Mouse (Mus musculus): Measurements from ENCODE around the gene Ldb1. TPM values are rescaled to one million over a fixed set of nuclear protein-coding genes. Genes with fewer than 3 reads are reported as not detected.
A peak's percentile ranks its signal among the peaks of the same experiment; 100 is the strongest.

The Ldb1 gene
- polyA plus RNA-seq (2015; fragmentation: Nextera tagmentation; extraction: Ambion mirVana), result 20.2 and 23.1 TPM in 2 replicates

GRCm38 (mm10) chr19:46044993-46045695, at the start of gene Ldb1:
Gene Ldb1 (minus strand): TSS chr19:46045214.
- Histone ChIP-seq H3K4me1 (ENCODE audit: control insufficient read depth, low read depth, low read length) (peaks cover 59% of the 10 kb centered on the region), H3K9ac (ENCODE audit: low read depth, low read length) (peak within 1 kb of the TSS; percentile 88), H3K27ac (ENCODE audit: low read length) (peak within 1 kb of the TSS; percentile 85), H3K9me3 (replicated peaks; ENCODE audit: control insufficient read depth, low read length) (no peaks in the 10 kb centered on the region), H3K36me3 (ENCODE audit: control insufficient read depth, insufficient read depth) (no peaks in the 10 kb centered on the region), H3K27me3 (ENCODE audit: control insufficient read depth, insufficient read depth, low read depth, low read length) (peaks cover 4% of the 10 kb centered on the region; the same call in 1 of the 2 replicates), H3K4me3 (ENCODE audit: low read depth, low read length) (peak within 1 kb of the TSS; percentile 84), H3K4me2 (ENCODE audit: low read depth, low read length) (peak within 1 kb of the TSS; percentile 96)
- peak; percentile 74 for ATAC-seq (ENCODE audit: low read depth)
- WGBS (ENCODE audit: insufficient replicate concordance), result under 1% methylated on average over 65 of the region's 84 CpGs

DNA sequence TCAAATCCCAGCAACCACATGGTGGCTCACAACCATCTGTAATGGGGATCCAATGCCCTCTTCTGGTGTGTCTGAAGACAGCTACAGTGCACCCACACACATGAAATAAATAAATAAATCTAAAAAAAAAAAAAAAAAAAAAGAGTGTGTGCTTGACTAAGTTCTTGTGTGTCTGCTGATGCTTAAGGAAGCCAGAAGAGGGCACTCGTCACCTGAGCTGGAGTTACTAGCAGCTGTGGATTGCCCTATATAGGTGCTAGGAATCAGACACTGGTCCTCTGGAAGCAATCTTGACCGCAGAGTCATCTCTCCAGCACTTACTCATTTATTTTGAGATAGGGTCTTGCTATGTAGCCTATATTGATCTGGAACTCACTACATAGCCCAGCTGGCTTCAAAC, 49.1 kb upstream of the Ldb1 start:
- WGBS (ENCODE audit: insufficient replicate concordance), result 71% methylated on average over 2 of the region's 2 CpGs
- no peak for ATAC-seq (ENCODE audit: low read depth)
- Histone ChIP-seq H3K9ac (ENCODE audit: low read depth, low read length) (no peak overlapping the region), H3K4me2 (ENCODE audit: low read depth, low read length) (no peak overlapping the region), H3K4me1 (ENCODE audit: control insufficient read depth, low read depth, low read length) (no peaks in the 10 kb centered on the region), H3K9me3 (replicated peaks; ENCODE audit: control insufficient read depth, low read length) (no peaks in the 10 kb centered on the region), H3K27me3 (ENCODE audit: control insufficient read depth, insufficient read depth, low read depth, low read length) (no peaks in the 10 kb centered on the region), H3K36me3 (ENCODE audit: control insufficient read depth, insufficient read depth) (no peaks in the 10 kb centered on the region), H3K27ac (ENCODE audit: low read length) (no peak overlapping the region), H3K4me3 (ENCODE audit: low read depth, low read length) (no peak overlapping the region)

GRCm38 (mm10) chr19:46091641-46092040, 46.6 kb upstream of the Ldb1 start:
- Histone ChIP-seq H3K27ac (ENCODE audit: low read length) (no peak overlapping the region), H3K4me2 (ENCODE audit: low read depth, low read length) (no peak overlapping the region), H3K9me3 (replicated peaks; ENCODE audit: control insufficient read depth, low read length) (no peaks in the 10 kb centered on the region), H3K27me3 (ENCODE audit: control insufficient read depth, insufficient read depth, low read depth, low read length) (no peaks in the 10 kb centered on the region), H3K9ac (ENCODE audit: low read depth, low read length) (no peak overlapping the region), H3K4me3 (ENCODE audit: low read depth, low read length) (no peak overlapping the region), H3K4me1 (ENCODE audit: control insufficient read depth, low read depth, low read length) (no peaks in the 10 kb centered on the region), H3K36me3 (ENCODE audit: control insufficient read depth, insufficient read depth) (no peaks in the 10 kb centered on the region)
- ATAC-seq (ENCODE audit: low read depth), result no peak
- WGBS (ENCODE audit: insufficient replicate concordance), result 69% methylated on average over 4 of the region's 4 CpGs

DNA sequence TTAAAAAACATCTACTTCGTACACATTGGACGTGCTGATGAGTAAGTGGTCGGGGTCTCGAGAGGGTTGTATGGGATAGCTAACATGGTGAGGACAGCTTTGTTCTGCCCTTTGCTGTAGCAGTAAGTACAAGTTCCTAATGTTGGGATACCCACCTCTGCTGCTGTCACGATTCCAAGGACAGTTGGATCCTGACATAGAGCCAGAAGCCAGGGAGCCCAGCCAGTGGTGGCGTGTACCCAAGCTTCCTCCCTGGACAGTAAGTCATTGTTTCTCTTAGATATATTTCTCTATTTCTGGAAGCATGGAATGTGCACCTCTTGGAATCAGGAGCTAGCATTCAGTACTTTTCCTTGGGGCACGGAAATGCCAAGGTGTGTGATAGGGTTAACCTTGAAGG, 42.9 kb upstream of the Ldb1 start:
- no peaks in the 10 kb centered on the region for H3K4me1 ChIP-seq (ENCODE audit: control insufficient read depth, low read depth, low read length)
- no peak overlapping the region for H3K4me2 ChIP-seq (ENCODE audit: low read depth, low read length)
- no peak overlapping the region for H3K9ac ChIP-seq (ENCODE audit: low read depth, low read length)
- no peak overlapping the region for H3K27ac ChIP-seq (ENCODE audit: low read length)
- peaks cover 21% of the 10 kb centered on the region for H3K36me3 ChIP-seq (ENCODE audit: control insufficient read depth, insufficient read depth)
- 70% methylated on average over 7 of the region's 7 CpGs for WGBS (ENCODE audit: insufficient replicate concordance)
- no peak overlapping the region for H3K4me3 ChIP-seq (ENCODE audit: low read depth, low read length)
- no peaks in the 10 kb centered on the region for H3K27me3 ChIP-seq (ENCODE audit: control insufficient read depth, insufficient read depth, low read depth, low read length)
- no peaks in the 10 kb centered on the region for H3K9me3 ChIP-seq (replicated peaks; ENCODE audit: control insufficient read depth, low read length)
- ATAC-seq (ENCODE audit: low read depth), result no peak

GRCm38 (mm10) chr19:46086337-46086736, 41.3 kb upstream of the Ldb1 start:
- no peak overlapping the region for H3K9ac ChIP-seq (ENCODE audit: low read depth, low read length)
- no peak overlapping the region for H3K27ac ChIP-seq (ENCODE audit: low read length)
- H3K27me3 ChIP-seq (ENCODE audit: control insufficient read depth, insufficient read depth, low read depth, low read length), result no peaks in the 10 kb centered on the region
- peaks cover 37% of the 10 kb centered on the region for H3K36me3 ChIP-seq (ENCODE audit: control insufficient read depth, insufficient read depth)
- WGBS (ENCODE audit: insufficient replicate concordance), result 24% methylated on average over 3 of the region's 3 CpGs
- H3K9me3 ChIP-seq (replicated peaks; ENCODE audit: control insufficient read depth, low read length), result no peaks in the 10 kb centered on the region
- no peaks in the 10 kb centered on the region for H3K4me1 ChIP-seq (ENCODE audit: control insufficient read depth, low read depth, low read length)
- no peak overlapping the region for H3K4me3 ChIP-seq (ENCODE audit: low read depth, low read length)
- H3K4me2 ChIP-seq (ENCODE audit: low read depth, low read length), result no peak overlapping the region
- ATAC-seq (ENCODE audit: low read depth), result no peak

- Histone ChIP-seq H3K27ac (ENCODE audit: low read length) (no peak overlapping the region), H3K4me3 (ENCODE audit: low read depth, low read length) (no peak overlapping the region), H3K9ac (ENCODE audit: low read depth, low read length) (no peak overlapping the region), H3K4me2 (ENCODE audit: low read depth, low read length) (no peak overlapping the region), H3K9me3 (replicated peaks; ENCODE audit: control insufficient read depth, low read length) (no peaks in the 10 kb centered on the region), H3K4me1 (ENCODE audit: control insufficient read depth, low read depth, low read length) (no peaks in the 10 kb centered on the region), H3K36me3 (ENCODE audit: control insufficient read depth, insufficient read depth) (peaks cover 46% of the 10 kb centered on the region), H3K27me3 (ENCODE audit: control insufficient read depth, insufficient read depth, low read depth, low read length) (no peaks in the 10 kb centered on the region)
- 86% methylated on average over 8 of the region's 8 CpGs for WGBS (ENCODE audit: insufficient replicate concordance)
- ATAC-seq (ENCODE audit: low read depth), result no peak
Measured at GRCm38 (mm10) chr19:46085185-46085584, 40.2 kb upstream of the Ldb1 start.

DNA sequence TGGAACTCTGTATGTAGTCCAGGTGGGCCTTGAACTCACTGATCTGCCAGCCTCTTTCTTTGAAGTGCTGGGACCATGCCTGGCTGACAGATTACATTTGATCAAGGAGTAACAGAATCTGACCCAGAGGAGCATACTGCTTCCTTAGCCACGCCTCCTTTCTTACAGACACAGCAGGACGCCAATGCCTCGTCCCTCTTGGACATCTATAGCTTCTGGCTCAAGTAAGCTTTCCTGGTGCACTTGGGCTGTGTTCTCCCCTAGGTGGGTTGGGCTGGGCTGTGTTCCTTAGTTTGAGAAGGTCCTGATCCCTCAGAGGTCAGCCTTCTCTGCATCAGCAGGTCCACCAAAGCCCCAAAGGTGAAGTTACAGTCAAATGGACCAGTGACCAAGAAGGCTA, 33.5 kb upstream of the Ldb1 start:
- Histone ChIP-seq H3K4me3 (ENCODE audit: low read depth, low read length) (no peak overlapping the region), H3K27ac (ENCODE audit: low read length) (no peak overlapping the region), H3K4me2 (ENCODE audit: low read depth, low read length) (no peak overlapping the region), H3K9me3 (replicated peaks; ENCODE audit: control insufficient read depth, low read length) (no peaks in the 10 kb centered on the region), H3K36me3 (ENCODE audit: control insufficient read depth, insufficient read depth) (peaks cover 38% of the 10 kb centered on the region), H3K4me1 (ENCODE audit: control insufficient read depth, low read depth, low read length) (peaks cover 34% of the 10 kb centered on the region), H3K27me3 (ENCODE audit: control insufficient read depth, insufficient read depth, low read depth, low read length) (no peaks in the 10 kb centered on the region), H3K9ac (ENCODE audit: low read depth, low read length) (no peak overlapping the region)
- WGBS (ENCODE audit: insufficient replicate concordance), result 63% methylated on average over 3 of the region's 3 CpGs
- ATAC-seq (ENCODE audit: low read depth), result no peak

GRCm38 (mm10) chr19:46075616-46076607, 30.9 kb upstream of the Ldb1 start, which contains the start of gene Nolc1:
Gene Nolc1 (plus strand): TSS chr19:46075863.
- peak; percentile 96 for ATAC-seq (ENCODE audit: low read depth)
- H3K27me3 ChIP-seq (ENCODE audit: control insufficient read depth, insufficient read depth, low read depth, low read length), result no peaks in the 10 kb centered on the region
- no peaks in the 10 kb centered on the region for H3K9me3 ChIP-seq (replicated peaks; ENCODE audit: control insufficient read depth, low read length)
- H3K4me1 ChIP-seq (ENCODE audit: control insufficient read depth, low read depth, low read length), result peaks cover 34% of the 10 kb centered on the region
- peak within 1 kb of the TSS; percentile 78 for H3K4me3 ChIP-seq (ENCODE audit: low read depth, low read length)
- peaks cover 30% of the 10 kb centered on the region for H3K36me3 ChIP-seq (ENCODE audit: control insufficient read depth, insufficient read depth)
- peak within 1 kb of the TSS; percentile 74 for H3K27ac ChIP-seq (ENCODE audit: low read length)
- WGBS (ENCODE audit: insufficient replicate concordance), result under 1% methylated on average over 66 of the region's 66 CpGs
- peak within 1 kb of the TSS; percentile 88 for H3K4me2 ChIP-seq (ENCODE audit: low read depth, low read length)
- peak within 1 kb of the TSS; percentile 62 for H3K9ac ChIP-seq (ENCODE audit: low read depth, low read length)
